Mouse (Mus musculus): ENCODE measurements around the gene Maml3.

DNA sequence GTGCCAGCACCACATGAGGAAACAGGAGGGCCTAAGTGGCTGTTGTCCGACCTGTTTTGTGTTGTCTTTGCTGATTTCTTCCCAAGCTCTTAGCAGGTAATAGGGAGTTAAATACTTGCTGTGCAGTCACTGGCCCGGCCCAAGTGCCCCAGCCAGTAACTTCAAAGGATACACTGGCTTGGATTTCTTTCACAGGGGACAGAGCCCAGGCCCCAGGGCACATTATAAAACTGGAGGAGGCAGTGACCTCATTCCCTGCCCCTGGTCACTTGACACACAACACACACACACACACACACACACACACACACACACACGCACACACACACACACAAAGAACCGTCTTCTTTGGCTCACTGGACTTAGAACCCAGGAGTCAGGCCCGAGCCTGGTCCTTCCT is 67.6 kb downstream of the Maml3 start:
- TF ChIP-seq CTCF (IDR thresholded peaks at IDR 0.05; ENCODE audit: insufficient read depth, low read depth, low read length) (no peak), POLR2A (IDR thresholded peaks at IDR 0.05; ENCODE audit: insufficient read depth, low read depth, low read length) (no peak)

All from olfactory bulb, adult 2 months (tissue).